Comparison of ENCODE assay signal across 16 mouse cellular contexts in genomic region chr7:143712023-143712422, GRCm38 (mm10). TPM values are rescaled to one million over a fixed set of nuclear protein-coding genes. Genes with fewer than 3 reads are reported as not detected.
A peak's percentile ranks its signal among the peaks of the same experiment; 100 is the strongest.
DNase-seq lines count a peak whose midpoint lies in the region; ATAC-seq and TF ChIP-seq lines count a peak whose summit lies in the region.
"Had no signal": no experiment of that assay in that cellular context is flagged by ENCODE, and none has a peak within 500 bp of the region (broad histone marks: within the 10 kb centered on the region; RNA-seq: fewer than 3 reads in every experiment).

No protein-coding gene starts in this region.

- no peak overlapping the region for H3K4me3 ChIP-seq in heart, embryonic 12.5 days
- no peak overlapping the region for H3K4me3 ChIP-seq in lung, embryonic 14.5 days (ENCODE audit: low read depth, low read length)
- H3K4me3 ChIP-seq in kidney, embryonic 15.5 days (replicated peaks), result no peak overlapping the region
- H3K4me3 ChIP-seq in lung, embryonic 15.5 days, result no peak overlapping the region
- H3K4me3 ChIP-seq: layer of hippocampus, adult 2 months had no signal

- WGBS in heart, embryonic 12.5 days, result 67% methylated on average over 4 of the region's 4 CpGs
- 52% methylated on average over 4 of the region's 4 CpGs for WGBS in lung, embryonic 14.5 days
- WGBS in kidney, embryonic 15.5 days, result 59% methylated on average over 4 of the region's 4 CpGs
- 36% methylated on average over 4 of the region's 4 CpGs for WGBS in lung, embryonic 15.5 days

- TF ChIP-seq CTCF in lung, embryonic 14.5 days (IDR thresholded peaks at IDR 0.05; ENCODE audit: low read depth), result no peak

- peak overlapping the region; percentile 24; the same call in 1 of the 2 replicates for H3K27ac ChIP-seq in heart, embryonic 12.5 days (ENCODE audit: poor library complexity, severe bottlenecking)
- 0 out of 2 replicates have a peak overlapping the region, but pooled peaks have one; percentile 47 for H3K27ac ChIP-seq in lung, embryonic 14.5 days (ENCODE audit: low read depth)
- peak overlapping the region; percentile 24; the same call in 1 of the 2 replicates for H3K27ac ChIP-seq in kidney, embryonic 15.5 days
- H3K27ac ChIP-seq in lung, embryonic 15.5 days, result peak overlapping the region; percentile 46
- H3K27ac ChIP-seq: layer of hippocampus, adult 2 months had no signal

- no peak for ATAC-seq in heart, embryonic 12.5 days (ENCODE audit: insufficient number of reproducible peaks, low FRiP score)
- peak; percentile 43; the same call in 1 of the 2 replicates for ATAC-seq in lung, embryonic 14.5 days (ENCODE audit: insufficient read depth)
- no peak for ATAC-seq in kidney, embryonic 15.5 days (replicated peaks; ENCODE audit: low FRiP score)
- ATAC-seq in lung, embryonic 15.5 days (ENCODE audit: borderline replicate concordance, extremely low read depth, low FRiP score, low TSS enrichment), result peak; percentile 58

- H3K9ac ChIP-seq in heart, embryonic 12.5 days, result 0 out of 2 replicates have a peak overlapping the region, but pooled peaks have one; percentile 26
- no peak overlapping the region for H3K9ac ChIP-seq in lung, embryonic 14.5 days
- no peak overlapping the region for H3K9ac ChIP-seq in kidney, embryonic 15.5 days
- no peak overlapping the region for H3K9ac ChIP-seq in lung, embryonic 15.5 days

- no peak overlapping the region for H3K4me2 ChIP-seq in heart, embryonic 12.5 days
- no peak overlapping the region for H3K4me2 ChIP-seq in lung, embryonic 14.5 days
- H3K4me2 ChIP-seq in kidney, embryonic 15.5 days, result no peak overlapping the region
- H3K4me2 ChIP-seq in lung, embryonic 15.5 days, result no peak overlapping the region

- H3K4me1 ChIP-seq in heart, embryonic 12.5 days (replicated peaks), result peaks cover 38% of the 10 kb centered on the region
- no peaks in the 10 kb centered on the region for H3K4me1 ChIP-seq in lung, embryonic 14.5 days (ENCODE audit: insufficient read depth)
- H3K4me1 ChIP-seq in kidney, embryonic 15.5 days, result peaks cover 13% of the 10 kb centered on the region
- peaks cover 13% of the 10 kb centered on the region for H3K4me1 ChIP-seq in lung, embryonic 15.5 days

- no peak for DNase-seq in heart, adult 8-10 months (ENCODE audit: low spot score)
- DNase-seq in lung, embryonic 14.5 days, result peak; percentile 57
- no peak for DNase-seq in lung, postnatal 25 days (ENCODE audit: low spot score)
- no peak for DNase-seq in right cerebral cortex, postnatal 4 days
- no peak for DNase-seq in layer of hippocampus, postnatal 25 days (ENCODE audit: extremely low spot score in 1 of 2, low spot score in 1 of 2)
- DNase-seq: cerebellum, adult 18-20 months had no signal

- H3K9me3 ChIP-seq in heart, embryonic 12.5 days (replicated peaks), result no peaks in the 10 kb centered on the region
- H3K9me3 ChIP-seq in lung, embryonic 14.5 days (ENCODE audit: low read depth, low read length), result no peaks in the 10 kb centered on the region
- no peaks in the 10 kb centered on the region for H3K9me3 ChIP-seq in kidney, embryonic 15.5 days (replicated peaks)
- no peaks in the 10 kb centered on the region for H3K9me3 ChIP-seq in lung, embryonic 15.5 days

- H3K36me3 ChIP-seq in heart, embryonic 12.5 days, result peaks cover 76% of the 10 kb centered on the region
- peaks cover 63% of the 10 kb centered on the region for H3K36me3 ChIP-seq in lung, embryonic 14.5 days (ENCODE audit: insufficient read depth)
- H3K36me3 ChIP-seq in kidney, embryonic 15.5 days, result peaks cover 50% of the 10 kb centered on the region
- peaks cover 40% of the 10 kb centered on the region for H3K36me3 ChIP-seq in lung, embryonic 15.5 days

- H3K27me3 ChIP-seq in heart, embryonic 12.5 days (replicated peaks), result no peaks in the 10 kb centered on the region
- H3K27me3 ChIP-seq in lung, embryonic 14.5 days (ENCODE audit: insufficient read depth, low read length), result no peaks in the 10 kb centered on the region
- H3K27me3 ChIP-seq in kidney, embryonic 15.5 days, result no peaks in the 10 kb centered on the region
- no peaks in the 10 kb centered on the region for H3K27me3 ChIP-seq in lung, embryonic 15.5 days

RNA-seq across cellular contexts. Expression of gene Tnfrsf23, which starts 26.4 kb away (rescaled TPM):
- polyA plus RNA-seq in heart, embryonic 12.5 days (2016; fragmentation: Nextera tagmentation; extraction: Ambion mirVana), result 2.8 and 3.1 TPM in 2 replicates
- 1 to 10 TPM; 2.9 to 6.1 (median 3.7) TPM for total RNA-seq in heart, adult 8-10 months (2022)
- 0.95 and 1.1 TPM in 2 replicates for polyA plus RNA-seq in lung, embryonic 14.5 days (2014; fragmentation: Nextera tagmentation; extraction: Ambion mirVana)
- polyA plus RNA-seq in kidney, embryonic 15.5 days (2015; fragmentation: Nextera tagmentation; extraction: Ambion mirVana), result 2.0 and 2.8 TPM in 2 replicates
- polyA plus RNA-seq in lung, embryonic 15.5 days (2015; fragmentation: Nextera tagmentation; extraction: Ambion mirVana), result 1.1 and 1.2 TPM in 2 replicates
- 1 to 10 TPM; 1.1 TPM for total RNA-seq in layer of hippocampus, postnatal 25 days (2021)

RNA-seq across cellular contexts. Expression of gene Osbpl5, which starts 44.8 kb away (rescaled TPM):
- polyA plus RNA-seq in heart, embryonic 12.5 days (2016; fragmentation: Nextera tagmentation; extraction: Ambion mirVana), result 36.6 and 40.3 TPM in 2 replicates
- 10 to 100 TPM; 17.1 to 29.4 (median 20.3) TPM for total RNA-seq in heart, adult 8-10 months (2022)
- 34.2 and 36.8 TPM in 2 replicates for polyA plus RNA-seq in lung, embryonic 14.5 days (2014; fragmentation: Nextera tagmentation; extraction: Ambion mirVana)
- 31.9 and 34.0 TPM in 2 replicates for polyA plus RNA-seq in kidney, embryonic 15.5 days (2015; fragmentation: Nextera tagmentation; extraction: Ambion mirVana)
- 39.5 and 43.3 TPM in 2 replicates for polyA plus RNA-seq in lung, embryonic 15.5 days (2015; fragmentation: Nextera tagmentation; extraction: Ambion mirVana)
- total RNA-seq in layer of hippocampus, postnatal 25 days (2021), result 10 to 100 TPM; 21.6 to 33.6 TPM

RNA-seq across cellular contexts. Expression of gene Mrgprg, which starts 54.8 kb away (rescaled TPM):
- not detected in 2 replicates for polyA plus RNA-seq in heart, embryonic 12.5 days (2016; fragmentation: Nextera tagmentation; extraction: Ambion mirVana)
- not detected for total RNA-seq in heart, adult 8-10 months (2022)
- polyA plus RNA-seq in lung, embryonic 14.5 days (2014; fragmentation: Nextera tagmentation; extraction: Ambion mirVana), result not detected in 2 replicates
- not detected in 2 replicates for polyA plus RNA-seq in kidney, embryonic 15.5 days (2015; fragmentation: Nextera tagmentation; extraction: Ambion mirVana)
- polyA plus RNA-seq in lung, embryonic 15.5 days (2015; fragmentation: Nextera tagmentation; extraction: Ambion mirVana), result not detected in 2 replicates
- total RNA-seq in layer of hippocampus, postnatal 25 days (2021), result not detected
- total RNA-seq: adrenal gland, postnatal 4 days; layer of hippocampus, adult 2 months; megakaryocyte, adult 5-6 weeks had no signal
- polyA plus RNA-seq: embryonic facial prominence, embryonic 11.5 days; heart, postnatal 0 days; limb, embryonic 11.5 days; neural tube, embryonic 11.5 days had no signal

Comparison
In these comparisons a context has a peak if more than half of its experiments do, and no peak if none do; other contexts are left out.
1. ATAC-seq: peak in lung, embryonic 14.5 days (single experiment) and lung, embryonic 15.5 days (single experiment); none in heart, embryonic 12.5 days (single experiment) and kidney, embryonic 15.5 days (single experiment).
2. Peak in every context shown above with its lines, with median percentiles within 50 percentile points of each other: H3K27ac ChIP-seq.